Mouse (Mus musculus) brain, embryonic 14.5 days (tissue): ENCODE results near the gene Slc48a1.

ENCODE experiments used
- CTCF ChIP-seq: fragments of 200-500 bp; IDR thresholded peaks from 2 replicates; pipeline ENCODE4 v1.5.1; 2012; ENCODE audit warnings: inconsistent platforms, mild to moderate bottlenecking, moderate library complexity, borderline replicate concordance; ENCODE audit not compliant: insufficient read depth, insufficient read length; ENCODE audit errors: extremely low read depth
- POLR2A ChIP-seq: fragments of 200-500 bp; IDR thresholded peaks from 2 replicates; pipeline ENCODE4 v1.6.1; 2012; ENCODE audit warnings: mild to moderate bottlenecking, inconsistent platforms, borderline replicate concordance; ENCODE audit not compliant: poor library complexity, insufficient read depth, insufficient read length, severe bottlenecking; ENCODE audit errors: extremely low read depth

GRCm38 (mm10) chr15:97826588-97827261, 48.4 kb downstream of the Slc48a1 start:
- TF ChIP-seq CTCF (no peak), POLR2A (no peak)
